Mouse (Mus musculus): ENCODE measurements around the gene Wee2.

Gene Wee2

DNA sequence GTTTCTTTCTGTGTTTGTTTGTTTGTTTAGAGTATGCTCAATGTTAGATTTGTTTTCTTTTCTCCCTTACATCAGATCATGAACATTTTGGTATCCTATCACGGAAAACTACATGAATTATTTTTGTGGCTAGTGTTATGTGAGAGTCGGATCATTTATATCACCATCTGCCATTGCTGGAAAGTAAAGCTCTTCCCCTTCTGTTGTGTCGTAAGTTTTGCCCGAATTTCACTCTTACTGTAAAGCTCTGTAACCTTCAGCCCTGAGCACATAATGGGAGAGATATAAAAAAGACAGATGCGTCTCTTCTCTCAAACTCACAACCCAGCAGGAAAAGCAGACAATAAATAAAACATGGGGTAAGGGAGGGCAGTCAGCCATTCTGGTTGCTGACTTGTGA is at the start of gene Wee2:
Gene Wee2, plus strand, starts transcription at position 153 of the 400 bp plus-strand sequence.
- no peak for DNase-seq (ENCODE audit: low spot score)

DNA sequence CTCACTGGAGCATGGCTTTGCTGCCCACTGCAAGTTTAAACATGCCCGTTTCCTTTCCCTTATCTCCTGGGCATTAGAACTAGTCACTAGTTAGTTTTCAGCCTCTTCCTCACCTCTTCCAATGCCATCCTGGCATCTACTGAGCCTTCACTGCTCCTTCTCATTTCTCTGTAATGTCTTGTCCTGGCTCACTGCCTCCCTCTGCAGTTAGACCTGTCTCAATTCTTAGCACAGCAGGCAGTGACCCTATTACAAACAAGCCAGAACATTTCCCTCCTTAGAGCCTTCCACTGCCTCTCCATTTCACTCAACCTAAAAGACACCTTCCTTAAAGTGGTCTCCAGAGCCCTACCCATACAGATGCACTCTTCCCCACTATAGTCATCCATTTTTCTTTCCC is 47.9 kb upstream of the Wee2 start:
- no peak for DNase-seq (ENCODE audit: low spot score)

DNA sequence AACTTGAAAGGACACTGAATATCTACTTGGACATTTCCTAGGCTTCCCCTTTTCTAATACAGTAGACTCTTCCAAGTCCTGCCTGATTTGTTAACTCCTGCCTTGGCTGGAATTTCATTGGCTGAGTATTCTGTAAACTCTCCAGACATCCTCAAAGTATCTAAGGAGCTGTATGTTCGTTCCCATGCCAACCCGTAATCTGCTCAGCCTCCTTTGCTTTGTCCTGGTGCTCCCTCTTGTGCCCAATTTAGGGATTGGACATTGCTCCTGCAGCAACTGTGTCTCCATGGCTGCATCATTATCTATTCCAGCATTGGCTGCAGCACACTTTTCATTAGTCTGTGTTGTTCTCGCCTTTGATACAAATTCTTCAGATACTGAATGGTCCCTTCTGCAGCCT is 45.7 kb upstream of the Wee2 start:
- DNase-seq (ENCODE audit: low spot score), result peak; percentile 84

DNA sequence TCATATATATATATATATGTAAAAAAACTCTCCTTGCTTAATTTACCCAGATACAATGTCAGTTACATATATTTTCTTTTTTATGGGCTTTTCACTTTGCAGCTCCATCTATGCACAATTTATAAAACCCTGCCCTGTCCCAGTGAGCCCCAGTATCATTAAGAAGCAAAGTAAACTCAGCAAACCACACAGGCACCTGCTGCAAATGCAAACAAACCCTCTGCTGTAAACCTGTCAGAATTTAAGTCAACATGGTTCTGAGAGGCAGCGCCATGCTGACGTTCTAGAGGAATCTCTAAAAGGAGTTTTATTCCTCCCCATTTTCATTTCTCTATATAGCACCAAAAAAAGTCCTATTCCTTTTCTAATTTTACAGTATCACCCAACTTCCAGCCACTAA is 36.9 kb upstream of the Wee2 start:
- no peak for DNase-seq (ENCODE audit: low spot score)

DNA sequence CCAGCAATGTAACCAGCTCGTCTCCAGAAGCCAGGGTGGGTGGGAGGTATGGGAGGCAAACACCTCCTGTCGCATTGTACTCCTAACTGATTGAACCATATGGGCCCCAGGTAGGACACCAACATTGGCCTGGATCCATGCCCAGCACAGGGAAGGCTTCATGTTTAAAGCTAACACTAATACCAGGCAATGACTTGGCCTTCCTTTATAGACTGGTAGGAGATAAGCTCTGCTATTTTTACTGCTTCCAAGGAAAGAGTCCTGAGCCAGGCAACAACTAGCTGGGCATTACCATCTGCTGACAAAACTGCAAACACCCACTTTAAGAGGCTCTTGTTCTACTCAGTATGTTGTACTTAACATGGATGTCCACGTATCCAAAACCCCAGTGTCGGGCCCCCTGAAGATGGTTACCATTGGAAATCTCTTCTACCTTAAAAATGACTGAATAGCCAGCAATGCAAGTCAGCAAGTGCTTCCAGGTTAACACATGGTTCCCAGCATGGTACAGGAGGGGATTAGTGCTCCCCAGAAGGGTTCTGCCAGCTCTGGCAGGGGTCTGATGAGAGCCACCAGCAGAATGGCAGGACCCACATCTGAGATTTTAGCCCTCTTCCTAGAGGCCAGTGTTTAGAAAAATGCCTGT is 35.1 kb upstream of the Wee2 start:
- no peak for DNase-seq (ENCODE audit: low spot score)

DNA sequence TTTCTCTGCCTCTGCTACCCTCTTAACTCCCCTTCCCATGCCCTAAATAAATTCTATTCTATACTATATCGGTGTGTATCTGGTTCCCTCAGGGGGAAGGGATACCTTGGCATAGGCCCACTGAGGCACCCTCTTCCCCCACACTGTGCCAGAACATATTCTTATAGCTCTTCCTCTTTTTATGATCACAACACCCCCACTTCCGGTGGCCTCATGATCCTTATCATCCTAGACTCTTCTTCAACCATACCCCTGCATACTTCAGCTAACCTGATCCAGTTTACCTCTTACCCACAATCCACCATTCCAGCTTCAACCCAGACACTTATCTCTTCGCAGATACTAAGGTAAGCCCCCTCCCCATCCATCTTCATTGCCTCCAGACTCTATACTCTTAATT is 27.8 kb upstream of the Wee2 start:
- DNase-seq (ENCODE audit: low spot score), result no peak

DNA sequence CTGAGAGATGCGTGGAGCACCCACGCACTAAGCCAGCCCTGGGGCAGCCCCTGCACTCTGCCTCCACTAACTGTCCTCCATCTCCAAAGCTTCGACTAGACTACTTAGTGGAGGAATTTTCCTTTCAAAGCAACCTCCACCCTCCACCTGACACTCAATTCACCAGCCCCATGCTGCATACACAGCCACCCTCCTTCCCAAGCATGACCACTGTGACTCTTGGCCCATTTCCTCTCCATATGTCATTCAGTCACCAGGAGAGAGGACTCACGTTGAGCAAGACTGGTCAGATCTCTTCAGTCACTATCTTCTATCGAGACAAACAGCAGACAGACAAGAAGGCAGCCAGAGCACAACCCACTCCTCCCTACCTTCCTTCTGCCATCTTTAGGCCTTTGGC is 25.8 kb upstream of the Wee2 start:
- DNase-seq (ENCODE audit: low spot score), result no peak

GRCm38 (mm10) chr6:40413565-40413964 is 25.3 kb upstream of the Wee2 start:
- no peak for DNase-seq (ENCODE audit: low spot score)

GRCm38 (mm10) chr6:40415799-40416198 is 23.1 kb upstream of the Wee2 start:
- DNase-seq (ENCODE audit: low spot score), result no peak

- DNase-seq (ENCODE audit: low spot score), result no peak
These were observed 20.5 kb upstream of the Wee2 start for GRCm38 (mm10) chr6:40418386-40418785.

- DNase-seq (ENCODE audit: low spot score), result no peak
These were observed 17.8 kb upstream of the Wee2 start for GRCm38 (mm10) chr6:40421099-40421498.

- peak; percentile 32 for DNase-seq (ENCODE audit: low spot score)
These were observed 15.9 kb upstream of the Wee2 start for GRCm38 (mm10) chr6:40423013-40423412.

- peak; percentile 47 for DNase-seq (ENCODE audit: low spot score)
These were observed 15.1 kb upstream of the Wee2 start for GRCm38 (mm10) chr6:40423774-40424173.

GRCm38 (mm10) chr6:40427441-40427840 is 11.4 kb upstream of the Wee2 start:
- no peak for DNase-seq (ENCODE audit: low spot score)

DNA sequence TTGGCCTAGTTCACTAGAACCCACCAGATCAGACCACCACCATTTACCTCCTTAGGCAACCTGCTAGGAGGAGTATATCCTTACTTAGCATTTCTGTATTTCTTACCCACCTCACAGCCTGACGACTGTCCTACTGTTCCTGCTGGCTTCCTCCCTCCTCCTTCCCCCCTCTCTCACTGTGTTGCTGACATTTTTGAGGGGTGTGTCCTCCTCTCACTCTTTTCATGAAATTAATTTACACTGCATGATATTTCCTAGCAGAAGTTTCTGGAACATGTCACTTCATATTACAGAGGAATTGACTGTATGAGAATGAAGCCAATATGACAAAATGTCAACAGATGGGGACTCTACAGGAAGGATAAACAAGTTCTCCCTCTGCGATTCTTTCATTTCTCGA is 10.2 kb upstream of the Wee2 start:
- DNase-seq (ENCODE audit: low spot score), result no peak

- DNase-seq (ENCODE audit: low spot score), result no peak
These were observed 9.4 kb upstream of the Wee2 start for GRCm38 (mm10) chr6:40429521-40429931.

DNA sequence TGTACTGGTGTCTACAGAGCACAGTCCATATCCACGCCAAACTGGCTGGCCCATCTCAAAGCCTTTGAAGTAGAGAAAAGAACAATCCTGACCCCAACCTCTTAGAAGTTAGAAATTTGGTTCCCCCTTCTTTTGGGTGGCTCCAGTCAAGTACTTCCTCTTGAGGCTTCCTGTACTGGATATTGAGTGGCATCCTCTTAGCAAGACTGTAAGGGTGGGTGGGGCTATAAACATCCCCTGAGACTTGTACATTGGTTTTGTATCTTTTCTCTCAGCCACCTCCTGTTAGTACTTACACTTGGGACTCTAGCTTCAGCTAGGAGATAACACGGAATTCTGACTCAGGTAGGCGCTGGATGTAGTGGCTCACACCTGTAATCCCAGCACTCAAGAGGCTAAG is 8.6 kb upstream of the Wee2 start:
- no peak for DNase-seq (ENCODE audit: low spot score)

DNA sequence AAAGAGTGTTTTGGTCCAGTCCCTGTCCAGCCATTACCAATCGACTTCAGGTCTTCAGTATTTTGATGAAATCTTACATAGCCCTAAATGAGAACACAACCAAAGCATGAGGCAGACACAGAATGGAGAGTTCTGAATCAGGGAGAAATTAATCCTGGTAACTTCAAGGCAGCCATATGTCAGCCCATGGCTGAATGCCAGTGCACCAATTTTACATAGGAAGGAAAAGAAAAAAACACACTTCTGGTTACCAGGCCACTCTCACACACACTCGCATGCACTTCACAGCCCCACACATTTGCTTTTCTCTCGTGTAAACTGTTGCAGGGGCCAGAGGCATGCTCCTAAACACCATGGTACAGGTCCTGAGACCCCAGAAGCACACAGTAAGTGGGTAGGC is 8.0 kb upstream of the Wee2 start:
- DNase-seq (ENCODE audit: low spot score), result no peak

DNA sequence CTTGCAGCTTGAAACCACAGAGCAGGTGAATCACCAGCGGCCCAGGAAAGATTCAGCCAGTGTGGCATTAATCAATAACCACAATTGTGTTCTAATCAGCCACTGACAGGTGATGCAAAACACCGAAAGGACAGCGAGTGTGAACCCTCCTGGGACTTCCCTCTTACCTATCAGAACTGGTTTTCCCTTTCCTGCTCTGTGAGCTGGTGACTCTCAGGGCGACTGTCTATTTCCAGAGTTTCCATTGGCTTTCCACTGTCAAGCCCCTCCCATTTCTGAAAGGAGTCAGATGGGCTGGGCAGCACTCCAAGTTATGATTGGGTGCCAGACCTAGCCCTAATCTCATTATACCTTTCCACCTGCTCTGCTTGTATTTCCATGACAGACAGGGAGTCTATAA is 7.5 kb upstream of the Wee2 start:
- DNase-seq (ENCODE audit: low spot score), result no peak

DNA sequence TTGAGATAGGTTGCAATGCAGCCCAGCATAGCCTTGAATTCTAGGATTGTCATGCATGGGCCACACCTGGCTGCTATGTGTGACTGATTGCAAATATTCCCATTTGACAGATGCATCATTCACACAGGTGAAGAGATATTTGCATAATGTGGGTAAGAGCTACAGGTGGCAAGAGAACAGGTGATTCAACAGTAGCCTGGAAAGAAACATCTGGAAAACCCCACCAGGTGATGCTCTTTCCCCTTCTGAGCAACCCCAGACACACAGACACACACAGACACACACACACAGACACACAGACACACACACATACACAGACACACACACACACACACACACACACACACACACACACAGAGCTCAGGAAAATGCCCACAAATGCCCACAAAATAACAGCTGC is 7.1 kb upstream of the Wee2 start:
- DNase-seq (ENCODE audit: low spot score), result no peak

- no peak for DNase-seq (ENCODE audit: low spot score)
These were observed 6.3 kb upstream of the Wee2 start for GRCm38 (mm10) chr6:40432346-40433275.

- DNase-seq (ENCODE audit: low spot score), result no peak
These were observed 4.2 kb upstream of the Wee2 start for GRCm38 (mm10) chr6:40434697-40435096.

All from adipocyte (in vitro differentiated cells).